Mouse (Mus musculus) B cell, adult 2 months (primary cell): ENCODE data around the gene Igsf9.

Source experiments
- DNase-seq, 2 experiments: peaks; one replicate each; pipeline ENCODE4 v3.0.0; 2022

Igsf9 gene

GRCm38 (mm10) chr1:172499765-172500441 lies 18.3 kb downstream of the Igsf9 start, which contains the start of gene Tagln2:
Gene Tagln2 (plus strand): TSS chr1:172500047.
- DNase-seq = peak; percentile 70 to 71

GRCm38 (mm10) chr1:172500451-172501370 lies 19.1 kb downstream of the Igsf9 start:
- DNase-seq = peak; percentile 77 to 79

- DNase-seq = peak; percentile 87 to 88
Measured at GRCm38 (mm10) chr1:172501371-172502144, 20.0 kb downstream of the Igsf9 start.

GRCm38 (mm10) chr1:172502145-172503110 lies 20.8 kb downstream of the Igsf9 start:
- DNase-seq = no peak

- DNase-seq = no peak
Measured at GRCm38 (mm10) chr1:172503111-172503997, 21.8 kb downstream of the Igsf9 start.

GRCm38 (mm10) chr1:172504756-172505155 lies 23.2 kb downstream of the Igsf9 start:
- no peak for DNase-seq

- no peak for DNase-seq
Measured at GRCm38 (mm10) chr1:172507001-172507400, 25.4 kb downstream of the Igsf9 start.

GRCm38 (mm10) chr1:172507701-172508100 lies 26.1 kb downstream of the Igsf9 start:
- DNase-seq = no peak

GRCm38 (mm10) chr1:172508172-172508571 lies 26.6 kb downstream of the Igsf9 start:
- no peak for DNase-seq

GRCm38 (mm10) chr1:172509235-172509634 lies 27.6 kb downstream of the Igsf9 start:
- DNase-seq = no peak

GRCm38 (mm10) chr1:172509983-172510382 lies 28.4 kb downstream of the Igsf9 start:
- no peak for DNase-seq

GRCm38 (mm10) chr1:172510421-172510972 lies 28.9 kb downstream of the Igsf9 start:
- DNase-seq = no peak

- DNase-seq = peak; percentile 80 to 82
Measured at GRCm38 (mm10) chr1:172512962-172513361, 31.4 kb downstream of the Igsf9 start.

GRCm38 (mm10) chr1:172513525-172514212 lies 32.1 kb downstream of the Igsf9 start:
- DNase-seq = peak; percentile 91 to 92

GRCm38 (mm10) chr1:172514213-172514529 lies 32.6 kb downstream of the Igsf9 start:
- DNase-seq = no peak

GRCm38 (mm10) chr1:172514551-172515268 lies 33.1 kb downstream of the Igsf9 start:
- peak in 1 of 2 experiments; percentile 5 for DNase-seq

GRCm38 (mm10) chr1:172515396-172515795 lies 33.8 kb downstream of the Igsf9 start:
- DNase-seq = peak in 1 of 2 experiments; percentile 5

- DNase-seq = peak; percentile 56 to 61
Measured at GRCm38 (mm10) chr1:172518013-172518412, 36.4 kb downstream of the Igsf9 start.

- DNase-seq = no peak
Measured at GRCm38 (mm10) chr1:172519644-172520043, 38.1 kb downstream of the Igsf9 start.
